Mouse (Mus musculus): Measurements from ENCODE around the gene Arhgef38. TPM values are rescaled to one million over a fixed set of nuclear protein-coding genes. Genes with fewer than 3 reads are reported as not detected.
A peak's percentile ranks its signal among the peaks of the same experiment; 100 is the strongest.

Arhgef38 gene
- polyA plus RNA-seq, 1 experiment = not detected

- no peak for DNase-seq (ENCODE audit: extremely low spot score in 1 of 2, low spot score in 1 of 2)
These were observed 140.4 kb downstream of the Arhgef38 start for GRCm38 (mm10) chr3:133094305-133094704.

GRCm38 (mm10) chr3:133092936-133093335 lies 141.8 kb downstream of the Arhgef38 start:
- DNase-seq (ENCODE audit: extremely low spot score in 1 of 2, low spot score in 1 of 2) = no peak

- no peak for DNase-seq (ENCODE audit: extremely low spot score in 1 of 2, low spot score in 1 of 2)
These were observed 142.4 kb downstream of the Arhgef38 start for GRCm38 (mm10) chr3:133092274-133092853.

DNA sequence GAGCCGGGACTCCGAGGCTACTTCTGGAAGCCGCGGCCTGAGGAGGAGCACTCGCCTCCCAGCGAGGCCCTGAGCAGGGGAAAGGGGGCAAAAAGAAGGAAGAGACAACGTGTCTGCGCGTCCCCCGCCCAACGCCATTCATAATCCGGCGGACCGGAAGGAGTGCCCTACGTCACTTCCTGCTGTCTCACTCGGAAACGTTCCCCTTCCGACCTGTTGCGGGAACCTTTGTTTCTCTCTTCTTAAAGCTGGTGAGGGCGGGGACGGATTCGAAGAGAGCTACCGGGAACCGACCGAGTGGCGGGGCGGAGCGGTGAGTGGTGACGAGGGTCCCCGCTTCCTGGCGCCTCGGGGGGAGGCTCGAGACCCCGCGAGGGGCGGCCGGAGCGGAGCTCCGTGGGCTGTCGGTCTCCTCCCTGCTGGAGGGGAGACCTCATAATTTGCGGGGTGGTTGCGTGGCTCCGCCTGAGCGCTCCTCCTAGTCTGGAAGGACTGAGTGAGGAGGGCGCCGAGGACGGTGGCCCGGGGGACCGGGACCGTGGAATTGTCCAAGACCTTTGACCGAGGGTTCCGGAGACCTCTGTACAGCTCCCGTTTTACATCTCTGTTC lies 143.0 kb downstream of the Arhgef38 start, which contains the start of the genes Ints12 and Gstcd:
Gene Ints12 (plus strand): TSS at position 177 of the 610 bp plus-strand sequence.
Gene Gstcd (minus strand): TSS at position 370 of the 610 bp plus-strand sequence.
- peak; percentile 87 to 97 for DNase-seq (ENCODE audit: extremely low spot score in 1 of 2, low spot score in 1 of 2)

GRCm38 (mm10) chr3:133091121-133091663 lies 143.6 kb downstream of the Arhgef38 start:
- DNase-seq (ENCODE audit: extremely low spot score in 1 of 2, low spot score in 1 of 2) = peak; percentile 22 to 78

GRCm38 (mm10) chr3:133090247-133091120 lies 144.3 kb downstream of the Arhgef38 start:
- DNase-seq (ENCODE audit: extremely low spot score in 1 of 2, low spot score in 1 of 2) = no peak

- peak in 1 of 2 experiments; percentile 66 for DNase-seq (ENCODE audit: extremely low spot score in 1 of 2, low spot score in 1 of 2)
These were observed 148.9 kb downstream of the Arhgef38 start for GRCm38 (mm10) chr3:133085858-133086257.

DNA sequence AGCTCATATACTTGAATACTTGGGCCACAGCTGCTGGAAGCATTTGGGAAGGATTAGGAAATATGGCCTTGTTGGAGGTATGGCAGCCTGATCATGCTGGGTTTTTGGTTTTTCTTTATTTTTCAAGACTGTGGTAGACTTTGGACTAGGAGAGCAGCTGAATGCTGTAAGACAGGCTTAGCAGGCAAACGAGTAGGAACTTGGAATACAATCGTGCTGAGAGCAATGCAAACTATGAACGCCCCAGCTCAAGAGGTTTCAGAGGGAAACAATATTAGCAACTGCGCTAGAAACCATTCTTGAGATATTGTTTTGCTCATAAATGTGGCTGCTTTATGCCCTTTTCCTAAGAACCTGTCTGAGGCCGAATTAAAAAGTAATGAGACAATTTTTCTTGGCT lies 152.0 kb downstream of the Arhgef38 start:
- DNase-seq (ENCODE audit: extremely low spot score in 1 of 2, low spot score in 1 of 2) = no peak

DNA sequence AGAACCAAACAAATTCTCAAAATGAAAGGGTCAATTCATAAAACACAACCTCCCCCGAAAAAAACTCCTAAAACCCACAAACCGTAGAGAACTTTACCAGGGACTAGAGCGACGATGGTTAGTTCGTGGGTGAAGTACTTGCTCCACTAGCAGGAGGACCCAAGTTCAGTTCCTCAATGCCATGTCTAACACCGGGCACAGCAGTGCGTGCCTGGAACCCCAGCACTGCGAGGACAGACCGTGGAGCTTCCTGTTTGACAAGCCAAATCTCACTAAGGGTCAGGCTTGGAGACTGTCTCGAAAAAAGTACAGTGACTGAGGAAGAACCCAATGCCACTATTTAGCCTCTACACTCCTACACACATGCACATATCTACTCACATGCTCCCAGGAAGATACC lies 159.2 kb downstream of the Arhgef38 start:
- DNase-seq (ENCODE audit: extremely low spot score in 1 of 2, low spot score in 1 of 2) = no peak

Other genes with a start within 250 kb of the Arhgef38 start
- gene Ints12, start 143.1 kb downstream of the Arhgef38 start, polyA plus RNA-seq (2012; rRNA removed) = 7.5 and 8.0 TPM in 2 replicates
- gene Gstcd, start 142.9 kb downstream of the Arhgef38 start, polyA plus RNA-seq (2012; rRNA removed) = 3.7 and 4.2 TPM in 2 replicates
- 63.3 and 65.8 TPM in 2 replicates for gene Ppa2, start 75.2 kb upstream of the Arhgef38 start, polyA plus RNA-seq (2012; rRNA removed)

All from frontal cortex, adult 2 months (tissue).